Mouse (Mus musculus) fat pad, adult 2 months (tissue): ENCODE data around the gene Nfatc2.

Experiments used
- DNase-seq: peaks from one replicate; pipeline ENCODE4 v3.0.0-alpha.2; 2011; ENCODE audit warnings: low read depth, low spot score; ENCODE audit errors: extremely low read depth

Nfatc2 gene

GRCm38 (mm10) chr2:168579601-168580130 is 21.8 kb downstream of the Nfatc2 start:
- no peak for DNase-seq

GRCm38 (mm10) chr2:168579109-168579508 is 22.3 kb downstream of the Nfatc2 start:
- no peak for DNase-seq

- DNase-seq, result no peak
Measured at GRCm38 (mm10) chr2:168578132-168578531, 23.3 kb downstream of the Nfatc2 start.

- no peak for DNase-seq
Measured at GRCm38 (mm10) chr2:168577381-168577780, 24.1 kb downstream of the Nfatc2 start.

GRCm38 (mm10) chr2:168575834-168576233 is 25.6 kb downstream of the Nfatc2 start:
- no peak for DNase-seq

- no peak for DNase-seq
Measured at GRCm38 (mm10) chr2:168574934-168575333, 26.5 kb downstream of the Nfatc2 start.

GRCm38 (mm10) chr2:168573866-168574265 is 27.6 kb downstream of the Nfatc2 start:
- DNase-seq, result no peak

GRCm38 (mm10) chr2:168571241-168571640 is 30.2 kb downstream of the Nfatc2 start:
- no peak for DNase-seq

GRCm38 (mm10) chr2:168565538-168566253 is 35.8 kb downstream of the Nfatc2 start:
- no peak for DNase-seq

- no peak for DNase-seq
Measured at GRCm38 (mm10) chr2:168563184-168563583, 38.3 kb downstream of the Nfatc2 start.

- no peak for DNase-seq
Measured at GRCm38 (mm10) chr2:168557035-168557434, 44.4 kb downstream of the Nfatc2 start.

- no peak for DNase-seq
Measured at GRCm38 (mm10) chr2:168555897-168556670, 45.4 kb downstream of the Nfatc2 start.

GRCm38 (mm10) chr2:168553541-168553961 is 47.9 kb downstream of the Nfatc2 start:
- no peak for DNase-seq

- no peak for DNase-seq
Measured at GRCm38 (mm10) chr2:168552405-168552804, 49.1 kb downstream of the Nfatc2 start.

GRCm38 (mm10) chr2:168551218-168551617 is 50.2 kb downstream of the Nfatc2 start:
- no peak for DNase-seq

GRCm38 (mm10) chr2:168549326-168549725 is 52.1 kb downstream of the Nfatc2 start:
- no peak for DNase-seq

GRCm38 (mm10) chr2:168548008-168548407 is 53.4 kb downstream of the Nfatc2 start:
- DNase-seq, result no peak

- DNase-seq, result no peak
Measured at GRCm38 (mm10) chr2:168545901-168546557, 55.4 kb downstream of the Nfatc2 start.

- no peak for DNase-seq
Measured at GRCm38 (mm10) chr2:168544102-168544501, 57.4 kb downstream of the Nfatc2 start.

- no peak for DNase-seq
Measured at GRCm38 (mm10) chr2:168543026-168543425, 58.4 kb downstream of the Nfatc2 start.

GRCm38 (mm10) chr2:168541223-168541622 is 60.2 kb downstream of the Nfatc2 start:
- no peak for DNase-seq
